Mouse (Mus musculus) limb, embryonic 14.5 days (tissue): ENCODE results near the gene Kif26b. TPM values are rescaled to one million over a fixed set of nuclear protein-coding genes. Genes with fewer than 3 reads are reported as not detected.

Experiments used
- ATAC-seq: fragments of 200-750 bp; cut with Nextera tagmentation; 2 replicates; pipeline ENCODE4 v1.8.0; 2017; ENCODE audit warnings: low read depth, moderate number of reproducible peaks, moderate TSS enrichment; ENCODE audit not compliant: low FRiP score
- DNase-seq: peaks from one replicate; pipeline ENCODE4 v3.0.0-alpha.2; 2015; ENCODE audit warnings: low spot score
- H3K27ac ChIP-seq: fragments of 300-500 bp; sonication (generic); replicated peaks from 2 replicates; pipeline ENCODE4 v1.5.1; 2014; ENCODE audit warnings: low read depth, mild to moderate bottlenecking, low read length, moderate library complexity, mixed read lengths
- H3K27me3 ChIP-seq: fragments of 300-500 bp; sonication (generic); 2 replicates; pipeline ENCODE4 v1.6.1; 2014; ENCODE audit warnings: low read length, mixed read lengths; ENCODE audit not compliant: control insufficient read depth, insufficient read depth
- H3K36me3 ChIP-seq: fragments of 300-500 bp; sonication (generic); 2 replicates; pipeline ENCODE4 v1.6.1; 2014; ENCODE audit warnings: mild to moderate bottlenecking, low read length, moderate library complexity, mixed read lengths; ENCODE audit not compliant: control insufficient read depth, insufficient read depth
- H3K4me1 ChIP-seq: fragments of 300-500 bp; sonication (generic); 2 replicates; pipeline ENCODE4 v1.6.1; 2014; ENCODE audit warnings: antibody characterized with exemption, low read length, mixed read lengths; ENCODE audit not compliant: control insufficient read depth, insufficient read depth
- H3K4me2 ChIP-seq: fragments of 300-500 bp; sonication (generic); replicated peaks from 2 replicates; pipeline ENCODE4 v1.6.1; 2014; ENCODE audit warnings: low read depth, mild to moderate bottlenecking, low read length, moderate library complexity; ENCODE audit not compliant: severe bottlenecking
- H3K4me3 ChIP-seq: fragments of 300-500 bp; sonication (generic); replicated peaks from 2 replicates; pipeline ENCODE4 v1.5.1; 2014; ENCODE audit warnings: low read length
- H3K9ac ChIP-seq: fragments of 300-500 bp; sonication (generic); 2 replicates; pipeline ENCODE4 v1.6.1; 2014; ENCODE audit warnings: mild to moderate bottlenecking, low read depth, low read length, moderate library complexity; ENCODE audit not compliant: severe bottlenecking
- H3K9me3 ChIP-seq: fragments of 300-500 bp; sonication (generic); 2 replicates; pipeline ENCODE4 v1.6.1; 2016; ENCODE audit warnings: low read length; ENCODE audit not compliant: control insufficient read depth
- POLR2A ChIP-seq: fragments of 200-500 bp; IDR thresholded peaks from 2 replicates; pipeline ENCODE4 v1.8.0; 2012; ENCODE audit warnings: inconsistent platforms, mild to moderate bottlenecking, moderate library complexity, borderline replicate concordance; ENCODE audit not compliant: insufficient read depth, insufficient read length; ENCODE audit errors: extremely low read depth
- whole genome bisulfite sequencing: fragments of 180-500 bp; shearing (Covaris S2); extraction: QIAGEN DNeasy Blood & Tissue Kit; methylation state at CpG from one replicate; pipeline ENCODE4 v1.1.7; 2014; 5-methylcytosine and 5-hydroxymethylcytosine counted together
- polyA plus RNA-seq, 2 experiments: library from polyadenylated mRNA; depleted of rRNA in 1 of 2; stranded (reverse) in 1 of 2; unstranded in 1 of 2; fragments of >200 nt; fragmentation: Nextera tagmentation in 1 of 2; extraction: Ambion mirVana in 1 of 2; gene quantifications; 2 replicates each; pipeline versions ENCODE4 v1.2.1 to v1.2.3; 2012 to 2014

Gene Kif26b
- polyA plus RNA-seq, 2 experiments: 8.7 to 8.8 TPM

DNA sequence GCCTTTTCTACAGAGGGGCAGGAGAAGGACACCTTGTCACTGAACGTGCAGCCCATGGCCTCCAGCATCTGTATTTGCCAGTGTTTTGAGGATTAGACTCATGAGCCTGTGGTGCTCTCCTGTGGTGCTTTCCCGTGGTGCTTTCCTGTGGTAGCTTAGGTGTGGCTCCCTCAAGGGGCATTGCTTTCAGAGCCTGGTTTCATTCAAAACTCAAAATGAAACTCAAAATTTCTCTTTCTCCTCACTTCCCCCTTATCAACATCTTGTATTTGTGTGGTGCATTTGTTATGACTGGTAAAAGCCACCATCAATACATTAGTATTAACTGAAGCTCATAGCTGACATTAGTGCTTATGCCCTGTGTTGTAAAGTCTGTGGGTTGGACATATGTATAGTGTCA is 112.9 kb downstream of the Kif26b start:
- no peak for ATAC-seq
- no peaks in the 10 kb centered on the region for H3K9me3 ChIP-seq
- H3K9ac ChIP-seq: no peak overlapping the region
- TF ChIP-seq POLR2A: no peak
- no peaks in the 10 kb centered on the region for H3K36me3 ChIP-seq
- WGBS: 58% methylated on average over 2 of the region's 2 CpGs
- no peak for DNase-seq
- H3K4me2 ChIP-seq: no peak overlapping the region
- H3K4me3 ChIP-seq: no peak overlapping the region
- peaks cover 7% of the 10 kb centered on the region; the same call in 1 of the 2 replicates for H3K4me1 ChIP-seq
- no peak overlapping the region for H3K27ac ChIP-seq
- no peaks in the 10 kb centered on the region for H3K27me3 ChIP-seq

DNA sequence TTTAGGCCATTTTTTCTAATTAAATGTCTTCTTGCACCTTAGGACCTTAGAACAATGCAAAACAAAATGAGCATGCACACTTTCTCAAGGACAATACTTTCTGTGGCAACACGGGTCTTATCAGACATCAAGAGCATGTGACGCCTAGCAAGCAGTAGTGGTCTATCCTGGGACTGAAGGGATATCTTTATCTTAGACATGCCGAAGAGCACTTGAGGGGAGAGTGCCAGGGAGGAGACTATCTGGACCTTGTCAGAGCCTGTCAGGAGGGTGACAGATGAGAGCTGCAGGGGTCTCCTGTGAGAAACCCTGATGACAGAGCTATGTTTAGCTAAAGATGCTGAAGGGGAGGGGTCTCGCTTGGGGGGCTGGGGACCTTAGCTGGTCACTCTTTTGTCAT is 116.0 kb downstream of the Kif26b start:
- Histone ChIP-seq H3K27ac (no peak overlapping the region), H3K4me2 (no peak overlapping the region), H3K27me3 (no peaks in the 10 kb centered on the region), H3K9ac (no peak overlapping the region), H3K36me3 (no peaks in the 10 kb centered on the region), H3K4me1 (0 out of 2 replicates have a peak, but pooled peaks cover 5% of the 10 kb centered on the region), H3K9me3 (no peaks in the 10 kb centered on the region), H3K4me3 (no peak overlapping the region)
- TF ChIP-seq POLR2A: no peak
- DNase-seq (no peak), ATAC-seq (no peak)
- 68% methylated on average over 4 of the region's 4 CpGs for WGBS

DNA sequence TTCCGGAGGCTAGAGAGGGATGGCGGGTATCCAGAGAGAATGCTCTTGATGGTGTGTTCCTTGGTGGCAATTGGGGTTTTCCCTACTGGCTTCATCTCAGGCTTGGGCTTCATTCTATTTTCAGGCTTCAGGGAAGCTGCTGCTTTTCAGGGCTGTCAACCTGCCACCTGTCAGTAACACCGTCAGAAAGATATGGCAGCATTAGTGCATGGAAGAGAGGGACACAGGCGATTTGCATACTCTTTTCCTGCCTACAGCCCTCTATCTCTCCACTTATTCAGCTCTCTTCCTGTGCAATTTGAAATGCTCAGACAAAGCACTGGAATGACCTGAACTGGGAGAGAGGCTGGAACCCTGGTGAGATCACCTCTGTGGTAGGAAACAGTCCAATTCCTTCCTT is 117.7 kb downstream of the Kif26b start:
- Histone ChIP-seq H3K27me3 (no peaks in the 10 kb centered on the region), H3K36me3 (no peaks in the 10 kb centered on the region), H3K9ac (no peak overlapping the region), H3K4me3 (no peak overlapping the region), H3K27ac (no peak overlapping the region), H3K4me2 (no peak overlapping the region), H3K9me3 (no peaks in the 10 kb centered on the region), H3K4me1 (no peaks in the 10 kb centered on the region)
- TF ChIP-seq POLR2A: no peak
- 89% methylated on average over 4 of the region's 4 CpGs for WGBS
- DNase-seq: no peak
- ATAC-seq: no peak

DNA sequence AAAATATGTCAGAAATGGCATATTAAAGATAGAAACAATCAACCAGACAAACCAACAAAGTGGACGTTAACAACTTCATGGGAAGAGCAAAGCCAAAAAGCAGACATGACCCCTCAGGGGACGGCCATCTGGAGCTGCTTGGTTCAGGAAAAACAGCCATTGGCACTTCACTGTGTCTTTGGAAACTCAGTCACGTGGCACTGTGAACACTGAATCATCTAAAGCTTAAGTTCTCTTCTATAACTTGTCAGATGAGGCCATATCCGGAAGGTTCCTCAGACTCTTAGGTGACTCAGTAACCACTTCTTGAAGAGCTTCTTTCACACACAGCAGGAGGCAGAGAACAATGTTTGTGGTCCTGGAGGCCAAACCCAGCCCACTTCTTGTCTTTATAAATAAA is 126.6 kb downstream of the Kif26b start:
- Histone ChIP-seq H3K36me3 (no peaks in the 10 kb centered on the region), H3K9me3 (no peaks in the 10 kb centered on the region), H3K4me1 (no peaks in the 10 kb centered on the region), H3K27me3 (no peaks in the 10 kb centered on the region), H3K4me3 (no peak overlapping the region), H3K27ac (no peak overlapping the region), H3K4me2 (no peak overlapping the region), H3K9ac (no peak overlapping the region)
- DNase-seq (no peak), ATAC-seq (no peak)
- no peak for TF ChIP-seq POLR2A
- WGBS: 64% methylated on average over 4 of the region's 4 CpGs

DNA sequence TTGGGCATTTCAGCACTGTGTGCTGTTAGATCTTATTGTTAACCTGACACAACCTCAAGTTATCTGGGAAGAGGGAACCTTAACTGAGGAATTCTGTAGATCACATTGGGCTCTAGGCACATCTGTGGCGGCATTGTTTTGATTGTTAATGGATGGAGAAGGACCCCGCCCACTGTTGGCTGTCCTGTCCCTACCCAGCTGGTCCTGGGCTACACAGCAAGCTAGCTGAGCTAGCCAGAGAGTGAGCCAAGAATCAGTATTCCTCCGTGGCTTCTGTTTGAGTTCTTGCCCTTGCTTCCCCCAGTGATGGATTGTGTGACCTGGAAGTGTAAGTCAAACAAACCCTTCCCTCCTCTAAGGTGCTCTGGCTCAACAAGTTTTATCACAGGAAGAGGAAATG is 132.1 kb downstream of the Kif26b start:
- H3K4me2 ChIP-seq: no peak overlapping the region
- no peaks in the 10 kb centered on the region for H3K9me3 ChIP-seq
- no peak for TF ChIP-seq POLR2A
- H3K4me1 ChIP-seq: peaks cover 23% of the 10 kb centered on the region
- ATAC-seq (no peak), DNase-seq (no peak)
- no peak overlapping the region for H3K4me3 ChIP-seq
- H3K9ac ChIP-seq: no peak overlapping the region
- no peak overlapping the region for H3K27ac ChIP-seq
- H3K27me3 ChIP-seq: no peaks in the 10 kb centered on the region
- H3K36me3 ChIP-seq: no peaks in the 10 kb centered on the region
- 35% methylated on average over 3 of the region's 3 CpGs for WGBS

DNA sequence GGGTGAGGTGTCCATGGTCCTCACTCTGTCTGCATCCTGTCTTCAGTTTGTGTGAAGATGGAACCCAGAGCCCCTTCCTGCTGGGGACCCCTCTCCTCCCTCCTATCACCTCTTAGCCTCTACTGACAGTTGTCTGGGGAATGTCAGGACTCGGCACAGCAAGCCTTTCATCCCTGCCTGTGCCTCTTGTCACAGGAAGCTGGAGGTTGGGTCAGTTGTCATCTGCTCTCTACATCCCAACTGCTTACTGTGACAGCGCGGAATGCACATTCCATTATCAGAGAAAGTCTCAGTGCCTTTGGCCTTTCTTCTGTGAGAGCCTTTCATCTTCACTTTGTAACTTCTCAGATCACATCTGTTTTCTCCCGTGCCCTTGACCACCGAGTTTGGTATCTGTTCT is 132.6 kb downstream of the Kif26b start:
- DNase-seq: no peak
- 26% methylated on average over 5 of the region's 5 CpGs for WGBS

More for the DNA sequence above, 132.6 kb downstream of the Kif26b start:
- Histone ChIP-seq H3K4me3 (no peak overlapping the region), H3K4me1 (peaks cover 23% of the 10 kb centered on the region), H3K9me3 (no peaks in the 10 kb centered on the region), H3K4me2 (no peak overlapping the region), H3K36me3 (no peaks in the 10 kb centered on the region), H3K9ac (no peak overlapping the region), H3K27ac (no peak overlapping the region), H3K27me3 (no peaks in the 10 kb centered on the region)
- TF ChIP-seq POLR2A: no peak
- ATAC-seq: no peak
